ENCODE assay signal across 9 mouse cellular contexts in genomic region chr2:72475423-72475796, GRCm38 (mm10). TPM values are rescaled to one million over a fixed set of nuclear protein-coding genes. Genes with fewer than 3 reads are reported as not detected.
A peak's percentile ranks its signal among the peaks of the same experiment; 100 is the strongest.
DNase-seq lines count a peak whose midpoint lies in the region; ATAC-seq and TF ChIP-seq lines count a peak whose summit lies in the region.
"Had no signal": no experiment of that assay in that cellular context is flagged by ENCODE, and none has a peak within 500 bp of the region (broad histone marks: within the 10 kb centered on the region; RNA-seq: fewer than 3 reads in every experiment).

No protein-coding gene starts in this region.

- no peaks in the 10 kb centered on the region for H3K9me3 ChIP-seq in kidney, embryonic 15.5 days (replicated peaks)
- H3K9me3 ChIP-seq in hindbrain, embryonic 13.5 days: no peaks in the 10 kb centered on the region
- H3K9me3 ChIP-seq in midbrain, embryonic 14.5 days (ENCODE audit: control insufficient read depth, low read length): no peaks in the 10 kb centered on the region

- H3K27me3 ChIP-seq in kidney, embryonic 15.5 days: 0 out of 2 replicates have a peak, but pooled peaks cover 3% of the 10 kb centered on the region
- H3K27me3 ChIP-seq in hindbrain, embryonic 13.5 days: peaks cover 17% of the 10 kb centered on the region
- peaks cover 19% of the 10 kb centered on the region for H3K27me3 ChIP-seq in midbrain, embryonic 14.5 days (ENCODE audit: control insufficient read depth, insufficient read depth, low read length)
- H3K27me3 ChIP-seq: Patski had no signal

- 1% methylated on average over 7 of the region's 7 CpGs for WGBS in kidney, embryonic 15.5 days
- under 1% methylated on average over 7 of the region's 7 CpGs for WGBS in hindbrain, embryonic 13.5 days
- WGBS in midbrain, embryonic 14.5 days: 0% methylated on average over 7 of the region's 7 CpGs

- ATAC-seq in kidney, embryonic 15.5 days (replicated peaks; ENCODE audit: low FRiP score): no peak
- ATAC-seq in hindbrain, embryonic 13.5 days (ENCODE audit: low FRiP score): peak; percentile 10; the same call in 1 of the 2 replicates
- no peak for ATAC-seq in midbrain, embryonic 14.5 days (ENCODE audit: low FRiP score, low TSS enrichment)

- H3K9ac ChIP-seq in kidney, embryonic 15.5 days: peak overlapping the region; percentile 87
- H3K9ac ChIP-seq in hindbrain, embryonic 13.5 days: peak overlapping the region; percentile 76; the same call in 1 of the 2 replicates
- peak overlapping the region; percentile 54; the same call in 1 of the 2 replicates for H3K9ac ChIP-seq in midbrain, embryonic 14.5 days (replicated peaks; ENCODE audit: low read length)

- peak overlapping the region; percentile 79 for H3K4me3 ChIP-seq in kidney, embryonic 15.5 days (replicated peaks)
- H3K4me3 ChIP-seq in bone marrow macrophage, adult 2 months (ENCODE audit: insufficient read depth, low read length): peak overlapping the region; percentile 98
- H3K4me3 ChIP-seq in hindbrain, embryonic 13.5 days: peak overlapping the region; percentile 86
- H3K4me3 ChIP-seq in midbrain, embryonic 14.5 days (replicated peaks; ENCODE audit: low read depth, low read length): peak overlapping the region; percentile 77

- no peak for TF ChIP-seq POLR2A in bone marrow macrophage, adult 2 months (IDR thresholded peaks at IDR 0.05; ENCODE audit: borderline replicate concordance, low read depth, low read length)

- H3K4me2 ChIP-seq in kidney, embryonic 15.5 days: peak overlapping the region; percentile 82
- H3K4me2 ChIP-seq in hindbrain, embryonic 13.5 days: peak overlapping the region; percentile 95
- H3K4me2 ChIP-seq in midbrain, embryonic 14.5 days (ENCODE audit: low read length): peak overlapping the region; percentile 94

- H3K4me1 ChIP-seq in kidney, embryonic 15.5 days: peaks cover 45% of the 10 kb centered on the region
- peaks cover 40% of the 10 kb centered on the region for H3K4me1 ChIP-seq in bone marrow macrophage, adult 2 months (ENCODE audit: control insufficient read depth, insufficient read depth, low read length)
- peaks cover 33% of the 10 kb centered on the region for H3K4me1 ChIP-seq in hindbrain, embryonic 13.5 days (replicated peaks)
- peaks cover 5% of the 10 kb centered on the region; the same call in 1 of the 2 replicates for H3K4me1 ChIP-seq in midbrain, embryonic 14.5 days (ENCODE audit: control insufficient read depth, insufficient read depth, low read length)

- intact Hi-C loops in left cerebral cortex, postnatal 4 days (cut with DNase I): no loop called here

- peaks cover 18% of the 10 kb centered on the region for H3K36me3 ChIP-seq in kidney, embryonic 15.5 days
- no peaks in the 10 kb centered on the region; the same call in 1 of the 2 replicates for H3K36me3 ChIP-seq in hindbrain, embryonic 13.5 days
- H3K36me3 ChIP-seq in midbrain, embryonic 14.5 days (ENCODE audit: control insufficient read depth, insufficient read depth, low read length): no peaks in the 10 kb centered on the region

- no peak for TF ChIP-seq CTCF in bone marrow macrophage, adult 2 months (IDR thresholded peaks at IDR 0.05; ENCODE audit: low read depth, low read length)

- H3K27ac ChIP-seq in kidney, embryonic 15.5 days: peak overlapping the region; percentile 93
- H3K27ac ChIP-seq in bone marrow macrophage, adult 2 months (ENCODE audit: insufficient read depth, low read depth, low read length): peak overlapping the region; percentile 84
- H3K27ac ChIP-seq in hindbrain, embryonic 13.5 days: no peak overlapping the region
- H3K27ac ChIP-seq in midbrain, embryonic 14.5 days (replicated peaks; ENCODE audit: low read depth, low read length): no peak overlapping the region

- DNase-seq in kidney, adult 8-10 months: no peak
- no peak for DNase-seq in midbrain, embryonic 14.5 days
- no peak for DNase-seq in cerebellum, adult 9-11 months
- DNase-seq in layer of hippocampus, adult 9-11 months: no peak
- DNase-seq in left cerebral cortex, postnatal 4 days: no peak

RNA-seq across cellular contexts. Expression of gene Cdca7, which starts 0.5 kb away (rescaled TPM):
- polyA plus RNA-seq in kidney, embryonic 15.5 days (2015; fragmentation: Nextera tagmentation; extraction: Ambion mirVana): 158 and 167 TPM in 2 replicates
- polyA plus RNA-seq in bone marrow macrophage, adult 2 months (2012; ENCODE audit: insufficient read depth, insufficient read length, missing spikeins): 3.7 and 6.3 TPM in 2 replicates
- polyA plus RNA-seq in hindbrain, embryonic 13.5 days (2015; fragmentation: Nextera tagmentation; extraction: Ambion mirVana): 29.3 and 30.2 TPM in 2 replicates
- polyA plus RNA-seq in midbrain, embryonic 14.5 days (2014; fragmentation: Nextera tagmentation; extraction: Ambion mirVana): 11.9 and 26.7 TPM in 2 replicates
- 10 to 100 TPM; 13.3 to 17.2 TPM for total RNA-seq in left cerebral cortex, postnatal 4 days (2021)

Comparison
In these comparisons a context has a peak if more than half of its experiments do, and no peak if none do; other contexts are left out.
1. H3K27ac ChIP-seq: peak in kidney, embryonic 15.5 days (single experiment) and bone marrow macrophage, adult 2 months (single experiment); none in hindbrain, embryonic 13.5 days (single experiment) and midbrain, embryonic 14.5 days (single experiment).
2. Peak in every context shown above with its lines, with median percentiles within 50 percentile points of each other: H3K4me2 ChIP-seq, H3K4me3 ChIP-seq and H3K9ac ChIP-seq.